Mouse (Mus musculus) left cerebral cortex, postnatal 36 days (tissue): ENCODE measurements around the gene Alms1. TPM values are rescaled to one million over a fixed set of nuclear protein-coding genes. Genes with fewer than 3 reads are reported as not detected.
"Not testable (repeated sequence)": the region's sequence is repeated elsewhere in the genome, so short reads cannot be mapped to it uniquely, and the experiment has no call there.

Source experiments
- DNase-seq, 2 experiments: peaks; one replicate each; pipeline ENCODE4 v3.0.0; 2021 to 2022; ENCODE audit warnings: low spot score in 2 of 2, mixed read lengths in 1 of 2
- intact Hi-C: fragments of 180-260 bp; cut with DNase I; formaldehyde crosslinking; loops from one replicate; pipeline ENCODE4 v1.15.1; 2025
- microRNA-seq: library from miRNA; unstranded; fragments of <30 nt; microRNA quantifications from one replicate; pipeline ENCODE4 v1.2.0, GENCODE M21; 2022
- total RNA-seq, 2 experiments: library from RNA; stranded (reverse); gene quantifications; 2 replicates each; pipeline ENCODE4 v1.2.3; 2021

The Alms1 gene
- total RNA-seq, 2 experiments from 2014 or later = 6.7 to 11.0 TPM

DNA sequence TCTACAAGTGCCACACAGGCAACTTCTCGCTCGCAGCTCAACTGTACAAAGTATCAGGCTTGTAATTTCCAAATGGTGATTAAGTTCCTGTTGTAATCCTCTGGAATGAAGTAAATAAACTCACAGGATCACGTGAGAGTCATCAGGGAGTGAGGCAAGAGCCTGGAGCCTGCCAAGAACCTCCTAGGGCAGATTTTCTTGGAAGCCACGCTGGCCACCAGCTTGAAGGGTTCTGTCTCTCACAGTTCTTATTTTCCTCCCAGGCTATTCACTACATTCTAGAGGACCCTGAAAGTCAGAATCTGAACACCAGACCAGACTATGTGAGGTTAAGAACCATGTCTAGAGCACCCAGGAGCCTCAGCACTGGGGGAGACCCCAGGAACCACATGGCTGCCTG, 114.6 kb downstream of the Alms1 start:
- intact Hi-C loops, DNase-seq: not testable (repeated sequence)

DNA sequence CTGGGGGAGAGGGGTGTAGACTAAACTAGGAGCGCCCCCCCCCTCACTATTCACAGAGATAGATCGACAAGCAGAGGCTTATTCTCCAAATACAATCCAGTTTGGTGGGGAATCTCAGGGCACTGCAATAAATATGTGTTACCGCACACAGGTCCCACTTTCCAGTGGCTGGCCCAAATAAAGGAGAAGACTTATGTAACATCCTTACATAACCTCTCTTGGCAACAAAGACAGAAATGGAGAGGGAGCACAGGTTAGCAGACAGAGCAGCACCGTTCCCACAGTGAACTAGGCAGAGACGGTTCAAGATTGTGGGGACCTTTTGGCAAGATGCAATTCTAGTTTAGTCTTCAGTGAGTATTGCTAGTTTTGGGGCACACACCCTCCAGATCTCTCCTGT, 121.9 kb downstream of the Alms1 start:
- intact Hi-C loops, DNase-seq: not testable (repeated sequence)

DNA sequence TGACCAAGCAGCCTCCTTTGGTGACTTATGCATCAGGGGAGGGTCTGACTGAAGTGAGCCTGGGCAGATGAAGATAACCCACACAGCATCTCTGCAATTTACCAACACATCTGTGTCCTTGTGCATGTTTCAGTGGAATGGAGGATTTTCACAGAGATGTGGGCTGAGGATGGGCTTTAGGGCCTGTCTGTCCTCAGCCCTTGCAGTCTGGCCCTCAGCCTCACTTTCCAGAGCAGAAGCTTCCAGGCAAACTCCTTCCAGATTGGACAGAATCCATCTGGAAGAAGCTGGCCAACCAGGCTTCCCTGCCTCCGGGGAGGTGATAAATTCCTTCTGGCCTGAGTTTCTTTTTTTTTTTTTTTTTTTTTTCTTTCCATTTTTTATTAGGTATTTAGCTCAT, 122.3 kb downstream of the Alms1 start:
- intact Hi-C loops, DNase-seq: not testable (repeated sequence)

DNA sequence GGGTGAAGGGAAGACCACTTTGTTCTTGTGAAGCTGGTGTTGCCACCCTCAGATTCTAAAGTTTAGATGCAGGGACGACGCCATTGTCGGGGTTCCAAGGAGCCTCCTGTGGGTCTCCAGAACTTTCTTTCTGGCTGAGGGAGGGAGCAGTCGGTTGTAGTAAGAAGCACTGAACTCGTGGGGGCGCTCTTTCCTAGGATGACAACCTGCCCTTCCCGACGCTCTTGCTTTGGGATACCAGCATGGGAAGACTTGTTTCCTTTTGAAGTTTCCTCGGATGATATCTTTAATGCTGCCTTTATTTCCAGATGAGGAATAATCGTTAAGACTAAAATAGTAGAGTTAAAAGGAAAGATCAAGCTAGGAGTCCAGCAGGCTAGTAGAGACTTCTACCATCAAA, 125.8 kb downstream of the Alms1 start, which contains the start of gene Nat8f7:
TSS of gene Nat8f7 (minus strand) at position 101 of the 400 bp plus-strand sequence.
- intact Hi-C loops, DNase-seq: not testable (repeated sequence)

Small RNAs within 50 kb of the gene (microRNA-seq; reads per million reads assigned to microRNA genes)
- gene Gm27317 = not detected

Other genes starting within 250 kb of the Alms1 start
- 10 to 100 TPM; 67.8 to 76.6 TPM for gene Rab11fip5, start 212.9 kb upstream of the Alms1 start, total RNA-seq
- not detected for gene Noto, start 163.6 kb upstream of the Alms1 start, total RNA-seq
- gene Smyd5, start 155.5 kb upstream of the Alms1 start, total RNA-seq = 10 to 100 TPM; 40.1 to 43.8 TPM
- 100 to 1,000 TPM; 203 to 224 TPM for gene Cct7, start 136.0 kb upstream of the Alms1 start, total RNA-seq
- 10 to 100 TPM; 24.6 to 31.4 TPM for gene Pradc1, start 135.6 kb upstream of the Alms1 start, total RNA-seq
- 100 to 1,000 TPM; 106 to 110 TPM for gene Fbxo41, start 84.5 kb upstream of the Alms1 start, total RNA-seq
- gene Egr4, start 73.9 kb upstream of the Alms1 start, total RNA-seq = 10 to 100 TPM; 37.5 to 60.8 TPM
- 1 to 10 TPM; 3.4 to 4.2 TPM for gene Nat8f7, start 125.7 kb downstream of the Alms1 start, total RNA-seq
- gene Nat8f3, start 178.2 kb downstream of the Alms1 start, total RNA-seq = 1 to 10 TPM; 3.1 to 3.7 TPM
- gene Nat8f6, start 233.4 kb downstream of the Alms1 start, total RNA-seq = 1 to 10 TPM; 1.1 to 2.8 TPM
- gene Nat8f5, start 233.4 kb downstream of the Alms1 start, total RNA-seq = 1 to 10 TPM; 5.8 to 6.0 TPM
- 1 to 10 TPM; 2.7 to 3.6 TPM for gene Nat8, start 244.6 kb downstream of the Alms1 start, total RNA-seq